Mouse (Mus musculus) T-helper 17 cell (primary cell): ENCODE data around the gene Lilr4b.
"Not testable (repeated sequence)": the region's sequence is repeated elsewhere in the genome, so short reads cannot be mapped to it uniquely, and the experiment has no call there.

Source experiments
- in situ Hi-C, 2 experiments: fragments of 300-600 bp; cut with MboI, MseI; formaldehyde crosslinking; loops; 1 replicate in 1 of 2; 2 replicates in 1 of 2; pipeline ENCODE4 v1.15.1; 2025; ENCODE audit warnings: high pct_unique_total_duplicates in 2 of 2

Lilr4b gene

DNA sequence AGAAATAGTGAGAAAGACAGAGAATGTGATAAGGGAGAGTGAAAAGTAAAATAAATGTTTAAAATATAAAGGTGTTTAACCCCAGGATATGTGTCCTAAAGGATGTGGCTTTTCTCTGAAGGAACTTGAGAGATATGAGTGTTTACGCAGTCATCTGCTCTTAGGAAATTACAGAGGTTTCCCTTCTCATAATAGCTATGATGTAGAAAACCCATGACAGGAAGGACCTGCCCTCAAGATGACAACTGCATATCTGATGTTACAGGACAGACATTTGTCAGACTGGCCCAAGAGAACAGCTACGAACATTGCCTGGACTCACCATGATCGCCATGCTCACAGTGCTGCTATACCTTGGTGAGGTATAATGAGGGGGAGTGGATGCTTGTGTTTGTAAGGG lies at the start of gene Lilr4b, which contains the start of gene Gm49339:
Gene Lilr4b, plus strand, starts transcription at position 236 of the 400 bp plus-strand sequence.
Gene Gm49339, plus strand, starts transcription at position 216 of the 400 bp plus-strand sequence.
- in situ Hi-C loops = not testable (repeated sequence)

DNA sequence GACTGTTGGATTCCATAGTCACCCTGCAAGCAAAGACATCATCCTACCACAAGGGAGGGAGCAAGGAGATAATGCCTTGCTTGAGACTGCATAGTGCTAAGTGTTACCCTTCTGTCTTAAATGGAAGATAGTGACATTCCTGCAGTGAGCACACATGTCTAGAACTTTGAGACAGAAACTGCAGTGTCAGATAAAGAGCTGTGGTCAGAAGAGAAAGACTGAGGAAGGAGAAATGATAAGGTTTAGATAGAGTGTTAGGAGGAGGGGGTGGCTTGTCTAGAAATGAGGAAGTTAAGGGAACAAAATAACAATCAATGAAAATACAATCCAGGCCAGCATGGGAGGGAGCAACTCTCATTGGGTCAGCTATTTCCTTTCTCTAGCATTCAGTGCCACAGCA lies 47.5 kb upstream of the Lilr4b start:
- in situ Hi-C loops = no loop called here

DNA sequence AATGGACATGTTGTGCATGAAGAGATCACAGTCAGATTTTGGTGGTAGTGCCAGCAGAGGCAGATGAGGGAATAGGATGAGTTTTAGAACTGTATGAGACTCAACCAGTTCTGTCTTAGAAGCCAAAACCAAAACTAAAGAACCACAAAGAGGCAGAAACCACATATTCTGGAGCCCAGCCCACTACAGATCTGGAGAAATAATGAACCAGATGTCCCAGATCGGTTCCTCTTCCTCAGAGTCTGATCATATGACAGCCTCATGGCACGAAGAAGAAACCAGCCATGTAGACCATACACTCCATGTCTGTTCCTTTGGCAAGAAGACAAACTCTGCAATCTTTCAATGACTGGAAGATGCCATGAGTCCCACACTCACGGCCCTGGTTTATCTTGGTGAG lies 44.7 kb upstream of the Lilr4b start:
- in situ Hi-C loops = no loop called here

DNA sequence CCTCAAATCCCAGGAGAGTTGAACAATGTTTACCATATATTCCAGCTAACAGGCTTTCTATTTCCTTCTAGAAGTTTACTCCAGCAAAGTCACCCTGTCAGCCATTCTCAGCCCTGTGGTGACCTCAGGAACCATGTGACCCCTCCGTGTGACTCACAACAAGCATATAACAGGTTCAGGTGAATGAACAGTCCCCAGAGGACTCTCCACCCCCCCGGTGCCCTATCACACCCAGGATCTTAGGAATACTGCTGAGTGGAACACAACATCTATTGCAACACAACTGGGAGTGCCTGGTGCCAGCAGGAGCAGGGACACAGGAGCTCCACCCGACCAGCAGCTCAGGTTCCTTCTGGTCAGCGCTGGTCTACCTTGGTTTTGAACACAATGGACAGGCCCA lies 28.8 kb upstream of the Lilr4b start:
- in situ Hi-C loops = no loop called here

DNA sequence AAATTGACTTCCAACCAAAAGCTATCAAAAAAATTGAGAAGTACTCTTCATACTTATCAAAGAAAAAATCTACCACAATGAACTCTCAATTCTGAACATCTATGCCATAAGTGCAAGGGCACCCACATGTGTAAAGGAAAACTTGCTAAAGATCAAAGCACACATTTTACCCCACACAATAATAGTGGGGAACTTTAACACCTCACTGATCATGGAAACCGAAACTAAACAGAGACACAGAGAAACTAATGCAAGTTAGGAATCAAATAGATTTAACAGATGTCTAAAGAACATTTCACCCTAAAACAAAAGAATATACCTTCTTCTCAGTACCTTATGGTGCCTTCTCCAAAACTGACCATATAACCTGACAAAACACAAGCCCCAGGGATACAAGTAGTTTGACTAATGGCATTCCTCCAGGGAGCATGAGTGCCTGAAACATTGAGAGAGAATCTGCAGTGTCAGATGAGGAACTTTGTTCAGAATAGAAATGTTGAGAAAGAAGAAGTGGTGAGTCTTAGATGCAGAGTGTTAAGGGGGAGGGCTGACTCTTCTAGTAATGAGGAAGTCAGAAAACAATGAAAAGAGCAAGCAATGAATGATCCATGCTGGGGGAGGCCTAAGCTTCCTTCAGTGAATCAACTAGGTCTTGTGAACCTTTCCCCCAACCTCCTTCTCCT lies 26.7 kb upstream of the Lilr4b start:
- in situ Hi-C loops = no loop called here

DNA sequence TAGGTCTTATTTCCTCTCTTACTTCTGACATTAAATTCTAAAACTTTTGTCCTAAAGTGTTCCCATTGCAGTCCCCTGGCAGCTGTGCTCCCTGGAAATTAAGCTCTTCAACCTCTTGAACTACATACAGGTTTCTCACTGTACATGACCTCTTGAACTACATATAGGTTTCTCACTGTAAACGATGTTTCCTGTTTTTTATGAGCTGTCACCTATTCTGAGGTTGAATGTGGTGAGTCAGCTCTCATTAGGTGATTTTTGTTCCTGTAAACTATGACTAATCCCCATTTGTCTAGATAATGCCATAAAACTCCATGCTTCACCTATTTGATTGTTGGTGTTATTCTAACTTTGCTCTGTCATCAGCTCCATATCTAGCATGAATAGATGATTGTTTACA lies 26.1 kb upstream of the Lilr4b start:
- in situ Hi-C loops = no loop called here

DNA sequence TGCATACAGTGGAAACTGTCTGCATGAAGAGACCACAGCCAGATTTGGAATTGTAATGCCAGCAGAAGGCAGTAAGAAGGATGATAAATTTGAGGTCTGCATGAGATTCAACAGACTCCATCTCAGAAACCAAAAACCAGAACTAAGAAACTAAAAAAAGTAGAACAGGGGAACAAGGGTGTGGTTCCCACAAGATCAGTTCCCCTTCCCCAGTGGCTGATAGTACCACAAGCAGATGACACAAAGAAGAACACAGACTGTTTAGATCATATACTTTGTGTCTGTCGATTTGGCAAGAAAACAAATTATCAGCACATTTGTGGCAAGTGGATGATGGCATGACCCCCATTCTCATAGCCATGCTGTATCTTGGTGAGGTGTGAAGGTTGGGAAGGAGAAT lies 24.7 kb upstream of the Lilr4b start:
- in situ Hi-C loops = no loop called here

DNA sequence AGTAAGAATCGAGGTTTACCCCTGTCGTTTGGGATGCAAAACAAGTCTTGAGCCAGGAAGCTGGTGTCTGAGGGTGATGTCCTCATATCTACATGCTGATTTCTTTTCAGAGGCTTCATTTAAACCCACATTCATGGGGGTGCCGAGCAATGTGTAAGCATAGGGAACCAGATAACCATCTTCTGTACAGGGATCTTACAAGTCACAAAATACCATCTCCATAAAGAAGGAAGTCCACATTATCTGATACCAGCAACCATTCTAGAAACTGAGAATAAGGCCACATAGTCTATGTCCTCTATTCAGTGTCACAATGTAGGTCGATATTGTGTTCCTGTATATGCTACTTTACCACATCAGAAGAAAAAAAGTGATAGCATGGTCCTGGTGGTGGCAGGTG lies 24.1 kb upstream of the Lilr4b start:
- in situ Hi-C loops = no loop called here

DNA sequence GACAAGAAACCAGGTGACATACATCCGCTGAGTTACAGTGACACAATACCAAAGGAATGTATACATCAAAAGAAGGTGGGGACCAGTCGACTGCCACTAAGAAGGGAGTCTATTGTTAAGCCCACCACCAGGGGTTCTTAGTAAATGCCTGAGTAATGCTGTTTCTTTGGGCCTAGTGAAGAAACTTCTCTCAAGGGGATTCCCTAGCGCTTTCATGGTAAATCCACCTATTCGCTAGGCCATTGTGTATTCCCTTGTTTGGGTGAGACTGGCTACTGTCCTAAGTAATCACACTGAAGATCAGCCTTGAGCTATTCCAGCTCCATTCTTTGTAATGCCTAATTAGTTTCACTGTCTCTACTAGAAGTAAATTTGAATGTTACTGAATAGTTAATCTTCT lies 16.6 kb upstream of the Lilr4b start:
- in situ Hi-C loops = not testable (repeated sequence)

DNA sequence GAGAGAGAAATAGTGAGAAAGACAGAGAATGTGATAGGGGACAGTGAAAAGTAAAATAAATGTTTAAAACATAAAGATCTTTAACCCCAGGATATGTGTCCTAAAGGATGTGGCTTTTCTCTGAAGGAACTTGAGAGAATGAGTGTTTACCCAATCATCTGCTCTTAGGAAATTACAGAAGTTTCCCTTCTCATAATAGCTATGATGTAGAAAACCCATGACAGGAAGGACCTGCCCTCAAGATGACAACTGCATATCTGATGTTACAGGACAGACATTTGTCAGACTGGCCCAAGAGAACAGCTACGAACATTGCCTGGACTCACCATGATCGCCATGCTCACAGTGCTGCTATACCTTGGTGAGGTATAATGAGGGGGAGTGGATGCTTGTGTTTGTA lies 10.3 kb downstream of the Lilr4b start, which contains the start of gene Lilrb4a:
Gene Lilrb4a, plus strand, starts transcription at position 266 of the 400 bp plus-strand sequence.
- in situ Hi-C loops = not testable (repeated sequence)

DNA sequence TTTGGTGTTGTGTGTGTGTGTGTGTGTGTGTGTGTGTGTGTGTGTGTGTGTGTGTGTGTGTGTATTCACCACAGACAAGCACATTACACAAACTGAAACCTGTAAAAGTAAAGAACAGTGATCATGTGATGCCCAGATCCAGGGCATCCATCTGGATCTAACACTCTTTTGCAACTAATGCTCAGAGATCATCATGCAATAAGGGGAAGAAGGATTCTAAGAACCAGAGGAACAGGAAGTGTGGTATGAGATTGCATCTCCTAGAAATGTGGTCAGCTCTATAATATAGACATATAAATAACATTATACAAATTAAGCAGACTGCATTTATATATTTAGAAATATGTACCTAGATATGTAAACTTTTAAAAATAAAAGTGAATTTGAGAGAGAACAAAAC lies 39.6 kb downstream of the Lilr4b start:
- in situ Hi-C loops = no loop called here

DNA sequence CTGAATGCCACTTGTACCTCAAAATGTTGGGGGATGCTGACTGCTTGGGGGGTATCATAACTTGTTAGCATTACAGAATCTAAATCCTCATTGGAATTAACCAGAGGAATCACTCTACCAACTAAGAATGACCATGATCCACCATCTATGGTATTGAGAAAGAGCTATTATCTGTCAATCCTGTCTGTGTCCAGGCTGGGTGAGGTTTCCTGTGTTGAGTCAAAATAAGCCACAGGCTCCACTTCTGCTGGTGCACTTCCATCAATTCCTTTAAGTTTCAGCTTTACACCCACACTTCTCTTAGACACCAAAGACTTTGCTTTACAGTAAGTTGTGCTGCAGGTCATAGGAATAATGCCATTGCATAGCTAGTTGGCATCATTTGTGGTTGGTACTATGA lies 41.0 kb downstream of the Lilr4b start:
- in situ Hi-C loops = no loop called here

DNA sequence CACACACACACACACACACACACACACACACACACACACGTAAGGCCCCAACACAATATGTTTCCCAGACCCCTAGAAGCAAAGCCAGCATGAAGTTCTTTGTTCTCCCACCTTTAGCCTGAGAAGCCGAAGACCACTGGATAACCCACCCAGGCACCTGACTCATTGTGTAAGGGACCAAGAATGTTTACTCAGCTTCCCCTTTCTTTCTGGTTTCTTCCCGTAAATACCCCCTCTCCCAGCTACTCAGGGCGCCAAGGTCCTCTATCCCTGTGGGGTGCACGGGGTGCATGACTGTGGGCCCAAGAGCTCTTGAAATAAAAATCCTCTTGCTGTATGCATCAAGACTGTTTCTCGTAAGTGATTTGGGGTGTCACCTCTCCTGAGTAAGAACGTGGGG lies 45.7 kb downstream of the Lilr4b start:
- in situ Hi-C loops = no loop called here

DNA sequence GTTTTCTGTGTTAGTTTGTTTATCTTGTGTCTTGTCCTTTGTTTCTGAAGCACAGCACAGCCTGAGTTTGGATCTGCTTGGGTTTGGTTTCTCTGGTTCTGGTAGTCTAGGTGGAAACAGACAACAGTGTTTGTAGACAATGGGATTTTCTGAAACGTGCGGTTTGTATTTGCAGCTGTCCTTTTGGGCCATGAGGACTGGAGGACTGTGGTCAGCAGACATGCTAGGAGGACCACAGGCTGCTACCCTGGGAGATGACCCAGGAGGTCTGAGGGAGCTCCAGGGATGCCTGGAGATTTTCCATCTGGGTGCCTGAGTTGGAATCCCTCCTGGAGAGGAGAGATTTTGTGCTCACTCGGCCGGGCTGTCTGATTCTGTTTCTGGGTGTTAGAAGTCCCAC lies 46.2 kb downstream of the Lilr4b start:
- in situ Hi-C loops = no loop called here

DNA sequence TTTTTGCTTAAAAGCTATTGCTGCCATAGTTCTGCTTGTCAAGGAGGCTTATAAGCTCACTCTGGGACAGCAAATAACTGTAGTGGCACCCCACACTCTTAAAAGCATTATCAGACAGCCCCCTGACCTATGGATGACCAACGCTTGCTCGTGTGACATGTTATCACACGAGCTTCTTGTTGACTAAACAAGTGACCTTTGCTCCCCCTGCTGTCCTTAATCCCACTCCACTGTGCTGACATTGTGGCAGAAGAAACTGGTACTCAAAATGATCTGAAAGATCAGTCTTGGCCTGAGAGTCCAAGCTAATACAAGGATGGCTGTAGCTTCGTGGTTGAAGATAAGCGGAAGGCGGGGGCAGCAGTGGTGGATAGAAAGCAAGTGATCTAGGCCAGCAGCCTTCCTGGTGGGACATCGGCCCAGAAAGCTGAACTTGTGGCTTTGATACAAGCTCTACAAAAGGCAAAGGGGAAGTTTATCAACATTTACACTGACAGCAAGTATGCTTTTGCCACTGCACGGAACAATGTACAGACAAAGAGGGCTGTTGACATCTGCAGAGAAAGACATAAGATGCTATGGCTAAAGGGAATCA lies 48.5 kb downstream of the Lilr4b start:
- in situ Hi-C loops = no loop called here

DNA sequence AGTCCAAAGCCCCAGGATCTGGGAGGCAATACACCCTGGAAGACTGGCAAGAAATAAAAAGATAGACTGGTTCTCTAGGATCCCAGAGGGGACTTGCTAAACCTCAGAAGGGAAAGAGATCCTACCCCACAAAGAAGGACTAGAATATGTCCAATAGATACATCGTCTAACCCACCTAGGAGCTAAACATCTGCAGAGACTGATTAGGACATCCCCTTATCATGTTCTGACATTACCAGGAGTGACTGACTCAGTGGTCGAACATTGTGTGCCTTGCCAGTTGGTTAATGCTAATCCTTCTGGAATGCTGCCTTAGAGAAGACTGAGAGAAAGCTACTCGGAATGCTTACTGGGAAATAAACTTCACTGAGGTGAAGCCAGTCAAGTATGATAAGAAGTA lies 49.1 kb downstream of the Lilr4b start:
- in situ Hi-C loops = no loop called here

DNA sequence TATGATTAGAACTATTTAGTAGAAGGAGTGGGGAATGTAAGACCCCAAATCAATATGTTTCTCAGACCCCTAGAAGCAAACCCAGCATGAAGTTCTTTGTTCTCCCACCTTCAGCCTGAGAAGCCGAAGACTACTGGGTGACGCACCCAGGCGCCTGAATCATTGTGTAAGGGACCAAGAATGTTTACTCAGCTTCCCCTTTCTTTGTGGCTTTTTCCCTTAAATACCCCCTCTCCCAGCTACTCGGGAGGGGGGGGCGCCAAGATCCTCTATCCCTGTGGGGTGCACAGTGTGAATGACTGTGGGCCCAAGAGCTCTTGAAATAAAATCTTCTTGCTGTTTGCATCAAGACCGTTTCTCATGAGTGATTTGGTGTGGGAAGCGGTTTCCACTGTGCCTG lies 50.4 kb downstream of the Lilr4b start:
- in situ Hi-C loops = loop anchor here in 1 of 2 experiments (10.0 kb wide), 1 partner anchor 1454 kb away; no protein-coding TSS in a partner anchor
